Mouse (Mus musculus): ENCODE results near the gene Snx22.
A peak's percentile ranks its signal among the peaks of the same experiment; 100 is the strongest.

Snx22 gene

DNA sequence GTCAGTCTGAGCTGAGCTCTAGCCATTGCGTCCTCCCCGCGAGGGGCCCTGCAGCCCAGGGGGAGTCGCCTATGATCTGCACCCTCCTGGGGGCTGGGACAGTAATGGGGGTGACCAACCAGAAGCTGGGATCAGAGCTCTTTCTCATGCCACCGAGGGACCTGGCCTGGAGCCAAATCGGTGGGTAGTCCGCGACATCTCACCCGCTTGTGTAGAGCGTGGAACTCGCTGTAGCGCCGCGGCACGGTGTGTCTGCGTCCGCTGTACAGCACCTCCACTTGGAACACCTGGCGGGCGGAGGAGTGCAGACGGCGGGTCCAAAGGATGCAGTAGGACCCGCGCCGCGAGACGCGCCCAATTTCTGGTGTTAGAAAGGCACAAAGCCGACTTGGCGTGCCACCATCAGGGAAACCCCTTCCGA, 538 bp downstream of the Snx22 start:
- no peak for DNase-seq (ENCODE audit: low read depth)

DNA sequence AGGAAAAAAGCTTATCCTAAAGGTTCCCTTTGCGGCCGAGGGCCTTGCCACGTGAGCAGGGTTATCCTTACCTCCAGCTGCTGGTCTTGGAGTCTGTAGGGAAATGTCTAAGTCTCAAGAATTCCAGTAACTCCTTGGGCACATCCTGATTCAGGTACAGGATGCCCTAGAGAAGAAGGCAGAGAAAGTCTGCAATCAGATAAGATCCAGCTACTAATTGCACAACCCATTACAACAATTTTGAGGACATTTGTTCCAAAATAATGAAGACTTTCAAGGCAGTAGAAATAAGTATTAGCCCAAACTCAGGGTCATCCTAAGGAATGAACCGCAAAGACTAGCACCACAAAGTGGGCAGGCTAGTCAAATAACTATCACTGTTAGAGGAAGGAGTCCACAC, 1.5 kb downstream of the Snx22 start:
- DNase-seq (ENCODE audit: low read depth), result no peak

DNA sequence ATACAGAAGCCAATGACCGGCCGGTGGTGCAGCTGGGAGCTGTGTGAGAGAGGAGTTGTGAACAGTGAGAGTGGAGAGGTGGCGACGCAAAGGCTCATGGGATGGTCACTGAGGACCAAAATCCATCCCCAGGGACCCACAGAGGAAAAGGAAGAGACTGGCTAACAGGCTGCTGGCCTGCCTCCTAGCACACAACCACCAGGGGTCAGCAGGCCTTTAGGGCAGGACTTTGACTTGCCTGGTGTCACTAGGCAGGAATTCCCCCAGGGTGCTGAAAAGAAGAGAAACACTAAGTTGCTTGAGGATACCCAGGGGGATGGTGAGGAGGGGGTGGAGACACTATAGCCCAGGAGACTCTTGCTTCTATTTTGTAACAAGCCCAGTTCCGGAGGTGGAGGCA, 2.0 kb downstream of the Snx22 start:
- DNase-seq (ENCODE audit: low read depth), result peak; percentile 25

DNA sequence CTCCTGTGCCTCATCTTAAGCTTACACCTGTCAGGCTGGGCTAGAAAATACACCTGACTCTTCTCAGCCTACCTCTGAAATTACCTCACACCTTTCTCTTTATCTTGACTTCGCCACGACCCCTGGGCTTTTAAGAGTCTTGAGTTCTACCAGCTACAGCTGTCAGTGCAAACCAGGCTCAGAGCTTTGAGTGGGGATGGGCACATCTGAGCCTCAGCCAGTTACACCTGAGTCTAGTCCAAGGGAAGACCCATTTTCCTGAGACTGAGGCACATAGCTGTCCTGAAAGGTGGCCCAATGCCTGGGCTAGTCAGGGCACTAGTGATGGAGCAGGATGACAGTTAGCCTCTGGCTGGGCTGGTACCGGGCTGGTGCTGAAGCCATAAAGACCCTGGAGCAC, 2.7 kb downstream of the Snx22 start:
- no peak for DNase-seq (ENCODE audit: low read depth)

DNA sequence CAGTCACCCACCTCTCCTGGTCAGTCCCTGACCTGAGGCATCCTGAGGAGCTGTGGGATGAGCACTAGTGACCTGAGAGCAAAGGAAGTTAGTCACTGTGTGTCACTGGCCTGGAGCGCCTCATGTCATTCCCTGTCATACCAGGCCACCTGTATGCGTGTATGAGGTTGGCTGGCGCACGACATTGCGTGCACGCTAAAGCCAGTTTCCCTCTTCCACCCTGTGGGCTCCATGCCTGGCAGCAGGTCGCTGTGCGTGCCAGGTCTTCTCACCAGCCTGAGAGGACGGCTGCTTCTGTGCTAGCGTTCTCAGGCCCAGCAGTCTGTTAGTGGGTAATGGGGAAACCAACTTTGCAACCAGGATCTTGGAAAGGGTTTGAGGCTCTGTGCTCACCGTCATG, 5.2 kb downstream of the Snx22 start:
- no peak for DNase-seq (ENCODE audit: low read depth)

- no peak for DNase-seq (ENCODE audit: low read depth)
Measured at GRCm38 (mm10) chr9:66063446-66063845, 6.1 kb downstream of the Snx22 start.

DNA sequence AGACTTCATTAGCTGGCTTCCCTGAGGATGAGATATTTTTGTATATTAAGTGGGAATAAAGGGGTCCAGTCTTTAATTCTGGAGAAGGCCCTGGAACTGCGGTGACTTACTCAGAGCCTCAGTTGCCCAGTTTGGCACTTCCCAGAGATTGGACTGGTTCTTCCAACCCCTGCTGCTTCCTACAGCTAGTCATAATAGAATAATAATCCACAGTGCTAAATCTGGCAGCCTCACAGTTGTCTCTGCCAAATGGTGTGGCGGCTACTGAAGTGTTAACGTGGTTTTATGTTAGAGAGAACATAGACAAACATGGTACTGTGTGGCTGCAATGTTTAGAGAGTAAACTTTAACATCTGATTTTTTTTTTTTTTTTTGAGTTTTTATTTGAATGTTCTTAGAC, 7.9 kb downstream of the Snx22 start:
- DNase-seq (ENCODE audit: low read depth), result no peak

GRCm38 (mm10) chr9:66060986-66061385, 8.5 kb downstream of the Snx22 start:
- peak; percentile 17 for DNase-seq (ENCODE audit: low read depth)

- no peak for DNase-seq (ENCODE audit: low read depth)
Measured at GRCm38 (mm10) chr9:66060308-66060647, 9.2 kb downstream of the Snx22 start.

DNA sequence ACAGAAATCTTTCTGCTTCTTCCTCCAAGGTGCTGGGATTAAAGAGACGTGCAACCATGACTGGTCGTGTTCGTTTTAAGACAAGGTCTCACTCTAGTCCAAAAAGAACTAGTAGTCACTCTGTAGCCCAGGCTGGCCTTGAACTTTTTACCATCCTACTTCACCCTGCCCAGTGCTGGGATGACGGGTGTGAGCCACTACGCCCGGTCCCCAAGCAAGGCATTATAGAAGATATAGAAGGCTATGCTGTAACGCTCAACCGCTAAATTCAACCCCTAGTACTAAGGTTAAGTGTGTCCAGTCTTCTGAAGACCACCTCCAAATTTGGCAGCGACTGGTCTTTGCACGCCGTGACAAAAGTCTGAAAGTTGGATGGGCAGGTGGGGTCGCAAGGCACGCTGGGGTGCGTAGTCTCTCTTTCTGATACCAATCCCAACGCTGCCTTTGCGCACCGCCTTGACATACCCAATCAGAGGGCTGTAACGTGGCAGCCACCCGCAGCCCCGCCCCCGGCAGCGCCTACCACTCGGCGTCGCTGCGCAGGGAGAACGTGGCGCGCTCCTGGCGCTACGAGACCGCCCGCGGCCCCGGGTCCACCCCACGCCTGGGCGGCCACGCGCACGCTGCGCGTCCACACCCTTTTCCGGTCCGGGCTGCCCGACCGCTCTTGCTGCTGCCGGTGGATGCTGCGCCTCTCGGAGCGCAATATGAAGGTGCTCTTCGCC, 9.8 kb downstream of the Snx22 start, which contains the start of gene Ppib:
TSS of gene Ppib (plus strand) at position 640 of the 725 bp plus-strand sequence.
- DNase-seq (ENCODE audit: low read depth), result peak; percentile 98

DNA sequence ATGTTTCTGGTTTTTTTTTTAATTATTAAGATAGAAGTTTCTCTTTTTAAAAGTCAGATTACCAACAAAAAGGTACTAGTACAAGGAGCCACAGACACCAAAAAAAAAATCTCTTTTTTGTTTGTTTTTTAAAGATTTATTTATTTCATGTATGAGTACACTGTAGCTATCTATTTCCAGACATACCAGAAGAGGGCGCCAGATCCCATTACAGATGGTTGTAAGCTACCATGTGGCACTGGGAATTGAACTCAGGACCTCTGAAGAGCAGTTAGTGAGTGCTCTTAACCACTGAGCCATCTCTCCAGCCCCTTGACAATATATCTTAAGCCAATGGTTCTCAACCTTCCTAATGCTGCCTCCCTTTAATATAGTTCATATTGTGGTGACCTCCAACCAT, 15.9 kb downstream of the Snx22 start:
- no peak for DNase-seq (ENCODE audit: low read depth)

- DNase-seq (ENCODE audit: low read depth), result no peak
Measured at GRCm38 (mm10) chr9:66052731-66053130, 16.8 kb downstream of the Snx22 start.

DNA sequence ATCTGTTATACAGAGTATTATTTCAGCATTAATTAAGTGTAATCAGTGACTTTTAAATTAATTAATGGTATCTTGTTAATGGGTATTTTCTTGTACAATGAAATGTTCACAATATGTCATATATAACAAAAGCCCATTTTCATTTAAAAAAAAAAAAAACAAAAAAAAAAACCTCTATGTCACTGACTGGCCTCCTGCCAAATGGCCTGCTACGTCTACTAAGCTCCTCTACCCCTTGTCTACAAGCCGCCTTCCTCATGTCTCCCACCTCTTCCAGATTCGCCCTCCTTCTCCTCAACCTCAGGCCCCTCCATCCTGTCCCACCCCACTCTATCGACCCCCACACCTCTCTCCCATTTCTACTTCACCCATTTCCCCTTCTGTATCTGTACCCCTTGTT, 18.0 kb downstream of the Snx22 start:
- DNase-seq (ENCODE audit: low read depth), result no peak

GRCm38 (mm10) chr9:66049931-66050601, 19.5 kb downstream of the Snx22 start:
- no peak for DNase-seq (ENCODE audit: low read depth)

DNA sequence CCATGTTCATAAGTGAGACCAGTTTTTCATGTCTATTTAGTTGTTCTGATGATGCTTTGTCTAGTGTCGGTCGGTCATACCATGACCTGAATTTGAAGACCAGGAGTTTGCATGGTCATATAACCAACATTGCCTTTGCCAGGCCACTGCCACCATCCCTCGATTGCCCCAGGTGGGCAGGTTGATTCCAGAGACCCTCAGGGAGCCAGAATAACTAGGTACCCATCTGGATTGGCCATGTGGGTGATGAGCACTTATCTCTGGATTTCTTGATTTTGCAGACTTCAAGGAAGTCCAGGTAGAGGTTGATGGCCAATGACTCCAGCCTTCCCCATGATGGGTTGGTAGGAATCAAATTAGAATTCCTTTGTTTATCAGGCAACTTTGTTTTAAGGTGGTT, 26.3 kb downstream of the Snx22 start:
- no peak for DNase-seq (ENCODE audit: low read depth)

DNA sequence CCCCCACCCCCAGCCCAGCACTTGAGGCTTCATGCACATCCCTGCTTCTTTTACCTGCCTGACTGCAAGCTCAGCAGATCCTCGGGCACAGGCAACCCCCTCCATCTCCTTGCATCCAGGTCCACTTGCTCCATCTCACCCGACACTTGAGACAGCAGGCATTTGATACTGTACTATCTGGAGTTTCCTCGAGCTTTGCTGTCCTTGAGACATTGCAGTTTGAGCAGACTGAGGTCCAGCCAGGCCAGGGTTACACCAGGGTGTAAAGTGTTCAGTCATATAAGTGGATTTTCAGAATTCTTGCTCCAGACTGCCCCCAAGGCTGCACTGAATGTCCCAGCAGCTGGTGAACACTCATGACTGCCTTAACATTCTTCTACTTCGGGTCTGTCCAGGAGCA, 27.2 kb downstream of the Snx22 start:
- DNase-seq (ENCODE audit: low read depth), result no peak

GRCm38 (mm10) chr9:66040801-66041200, 28.7 kb downstream of the Snx22 start:
- no peak for DNase-seq (ENCODE audit: low read depth)

- DNase-seq (ENCODE audit: low read depth), result no peak
Measured at GRCm38 (mm10) chr9:66039290-66039689, 30.2 kb downstream of the Snx22 start.

GRCm38 (mm10) chr9:66038581-66038980, 30.9 kb downstream of the Snx22 start:
- DNase-seq (ENCODE audit: low read depth), result no peak

GRCm38 (mm10) chr9:66038082-66038481, 31.4 kb downstream of the Snx22 start:
- no peak for DNase-seq (ENCODE audit: low read depth)

DNA sequence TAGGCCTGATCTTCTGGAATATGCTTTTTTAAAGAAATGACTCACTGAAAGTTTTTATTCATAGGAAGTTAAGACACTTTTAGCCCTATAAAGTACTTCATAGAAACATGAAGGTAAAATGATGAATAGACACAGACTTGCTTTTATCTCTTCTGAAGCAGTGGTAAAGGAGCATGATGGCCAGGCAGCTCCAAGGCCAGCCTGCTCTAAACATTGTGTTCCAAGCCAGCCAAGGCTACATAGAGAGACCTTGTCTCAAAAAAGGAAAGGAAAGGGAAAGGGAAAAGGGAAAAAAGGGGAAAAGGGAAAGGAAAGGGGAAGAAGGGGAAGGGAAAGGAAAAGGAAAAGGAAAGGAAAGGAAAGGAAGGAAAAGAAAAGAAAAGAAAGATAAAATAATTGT, 48.9 kb downstream of the Snx22 start:
- no peak for DNase-seq (ENCODE audit: low read depth)
